Mouse (Mus musculus) C2C12 (cell line): ENCODE results near the gene Pramel4. TPM values are rescaled to one million over a fixed set of nuclear protein-coding genes. Genes with fewer than 3 reads are reported as not detected.
"Not testable (repeated sequence)": the region's sequence is repeated elsewhere in the genome, so short reads cannot be mapped to it uniquely, and the experiment has no call there.

ENCODE experiments used
- H3K27me3 ChIP-seq: one replicate; pipeline ENCODE4 v1.6.1; 2011; ENCODE audit not compliant: control insufficient read depth, insufficient read depth, insufficient read length
- H3K36me3 ChIP-seq: one replicate; pipeline ENCODE4 v1.6.1; 2011; ENCODE audit not compliant: control insufficient read depth, insufficient read depth
- H3K4me3 ChIP-seq: one replicate; pipeline ENCODE4 v1.5.1; 2011; ENCODE audit warnings: mild to moderate bottlenecking, control low read depth; ENCODE audit not compliant: poor library complexity, insufficient read depth, severe bottlenecking
- H3K79me2 ChIP-seq: one replicate; pipeline ENCODE4 v1.6.1; 2011; ENCODE audit not compliant: control insufficient read depth, insufficient read depth
- H3K79me3 ChIP-seq: one replicate; pipeline ENCODE4 v1.6.1; 2011; ENCODE audit warnings: low read depth, control low read depth
- H3ac ChIP-seq: one replicate; pipeline ENCODE3; 2011; ENCODE audit warnings: low read depth; ENCODE audit not compliant: control insufficient read depth, insufficient read length
- long read RNA-seq, 2 experiments: library from polyadenylated mRNA; unstranded; transcript quantifications; one replicate each; pipeline ENCODE4 v2.0.0; 2019 to 2020
- polyA plus RNA-seq: library from polyadenylated mRNA; unstranded; fragments of >200 nt; fragmentation: generic; extraction: Trizol; gene quantifications from one replicate; pipeline ENCODE4 v1.2.1, GENCODE M21; 2012; ENCODE audit warnings: missing spikeins

Pramel4 gene
- not detected for polyA plus RNA-seq
- long read RNA-seq, experiment 1 = 0 reads
- long read RNA-seq, experiment 2, partial matches to known transcripts = 0 of 1 reads
- long read RNA-seq, experiment 2, other reads (novel, unspliced or antisense) = 0 of 1 reads

DNA sequence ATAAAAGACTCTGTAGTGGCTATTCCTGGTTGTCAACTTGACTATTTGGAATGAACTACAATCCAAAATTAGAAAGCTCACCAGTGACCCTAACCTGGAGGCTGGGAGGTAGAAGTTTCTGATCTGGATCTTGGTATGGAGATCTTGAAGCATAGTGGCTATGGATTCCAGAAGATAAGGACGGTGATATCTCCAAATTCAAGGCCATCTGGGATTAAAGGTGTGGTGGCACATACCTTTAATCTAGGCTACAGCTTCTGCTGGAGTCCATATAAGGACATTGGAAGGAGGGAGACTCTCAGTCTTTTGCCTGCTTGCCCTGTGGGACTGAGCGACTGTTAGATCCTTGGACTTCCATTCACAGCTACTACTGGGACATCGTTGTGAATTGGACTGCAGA, at the start of gene Pramel4:
Pramel4 (plus strand) TSS at position 301 of the 400 bp plus-strand sequence.
- not testable (repeated sequence) for H3K79me2 ChIP-seq, H3ac ChIP-seq, H3K79me3 ChIP-seq, H3K27me3 ChIP-seq, H3K4me3 ChIP-seq, H3K36me3 ChIP-seq

DNA sequence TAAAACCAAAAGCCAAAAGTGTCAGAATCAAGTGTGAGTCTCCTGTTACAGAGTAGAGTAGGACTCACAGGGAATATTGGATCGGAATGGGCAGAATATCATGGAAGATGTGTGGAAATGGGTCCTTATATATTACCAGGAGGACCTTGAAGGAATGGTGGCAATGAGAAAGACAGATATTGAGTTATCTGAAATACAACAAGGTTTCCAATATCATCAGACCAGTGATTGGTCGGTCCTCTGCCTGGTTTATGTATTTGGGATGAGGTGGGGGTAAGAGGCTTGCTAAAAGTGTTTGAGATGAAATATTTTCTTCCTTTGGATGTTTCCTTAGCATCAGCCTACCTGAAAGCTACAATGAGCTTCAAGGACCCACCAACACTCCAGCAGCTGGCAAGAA, 47.2 kb downstream of the Pramel4 start, which contains the start of gene Gm13102:
Gm13102 (plus strand) TSS at position 301 of the 400 bp plus-strand sequence.
- not testable (repeated sequence) for H3ac ChIP-seq, H3K79me2 ChIP-seq, H3K4me3 ChIP-seq, H3K27me3 ChIP-seq, H3K36me3 ChIP-seq, H3K79me3 ChIP-seq

Other genes starting within 250 kb of the Pramel4 start
- not detected for gene Gm13084, start 243.0 kb upstream of the Pramel4 start, polyA plus RNA-seq
- not detected for gene Gm13103, start 212.6 kb upstream of the Pramel4 start, polyA plus RNA-seq
- 0.07 TPM for gene Pramef6, start 158.7 kb upstream of the Pramel4 start, polyA plus RNA-seq
- 0.04 TPM for gene Pramef25, start 108.1 kb upstream of the Pramel4 start, polyA plus RNA-seq
- not detected for gene Gm13101, start 92.2 kb upstream of the Pramel4 start, polyA plus RNA-seq
- not detected for gene Pramef17, start 64.8 kb upstream of the Pramel4 start, polyA plus RNA-seq
- not detected for gene Gm13102, start 47.3 kb downstream of the Pramel4 start, polyA plus RNA-seq
- gene Oog3, start 103.5 kb downstream of the Pramel4 start, polyA plus RNA-seq = not detected
- not detected for gene Oog2, start 131.6 kb downstream of the Pramel4 start, polyA plus RNA-seq
- gene C87977, start 154.2 kb downstream of the Pramel4 start, polyA plus RNA-seq = not detected
- gene Pramel5, start 221.4 kb downstream of the Pramel4 start, polyA plus RNA-seq = not detected